Mouse (Mus musculus): Measurements from ENCODE around the gene Slc38a9.

DNA sequence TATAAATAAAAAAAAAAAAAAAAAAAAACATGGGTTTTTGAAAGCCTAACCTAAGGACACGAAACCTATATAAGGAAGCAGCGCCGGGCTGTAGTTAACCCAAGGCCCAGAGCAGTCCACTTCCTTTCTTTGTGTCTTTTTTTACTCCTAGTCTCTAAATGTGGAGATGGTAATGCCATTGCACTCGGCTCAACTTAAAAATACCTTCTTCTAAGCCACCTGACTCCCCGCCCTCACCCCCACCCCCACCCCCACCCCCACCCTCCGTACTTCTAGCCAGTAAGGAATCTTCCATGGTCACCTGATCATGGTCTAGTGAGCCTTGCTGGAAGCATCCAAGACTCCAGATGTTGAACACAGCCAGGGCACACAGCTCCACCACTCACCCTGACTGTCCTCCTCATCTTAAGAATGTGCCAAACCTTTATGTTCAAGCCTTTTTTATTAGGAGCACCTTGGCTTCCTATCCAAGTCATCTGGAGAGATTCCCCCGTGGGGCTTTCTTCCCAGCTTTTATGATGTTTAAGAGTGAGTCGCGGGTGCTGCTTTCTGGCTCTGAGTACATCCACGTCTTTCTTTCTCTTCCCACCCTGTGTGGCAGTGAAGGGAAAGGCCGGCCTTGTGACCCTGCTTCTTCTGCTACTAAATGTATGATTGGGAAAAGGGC, 91.9 kb downstream of the Slc38a9 start:
- TF ChIP-seq POLR2A (IDR thresholded peaks at IDR 0.05; ENCODE audit: control insufficient read depth in 1 of 2, insufficient read depth in 1 of 2, low read depth in 1 of 2, low read length in 2 of 2, poor library complexity in 1 of 2) (no peak), CTCF (IDR thresholded peaks at IDR 0.05 in 2 of 3, conservative IDR thresholded peaks at IDR 0.05 in 1 of 3; ENCODE audit: control insufficient read depth in 1 of 3, insufficient read depth in 1 of 3, low read depth in 2 of 3, low read length in 3 of 3, poor library complexity in 1 of 3, severe bottlenecking in 1 of 3) (no peak), TAL1 (IDR thresholded peaks at IDR 0.05; ENCODE audit: low read length) (no peak), ELF1 (IDR thresholded peaks at IDR 0.05; ENCODE audit: low read depth, low read length) (no peak), SIN3A (IDR thresholded peaks at IDR 0.05; ENCODE audit: low read length) (no peak), EP300 (IDR thresholded peaks at IDR 0.05; ENCODE audit: low read depth in 1 of 2, low read length in 2 of 2) (no peak), ZC3H11A (IDR thresholded peaks at IDR 0.05; ENCODE audit: low read depth, low read length) (no peak), TCF12 (IDR thresholded peaks at IDR 0.05; ENCODE audit: low read depth, low read length) (no peak), POLR2AphosphoS5 (IDR thresholded peaks at IDR 0.05; ENCODE audit: borderline replicate concordance, low read depth, low read length) (no peak), MAX (IDR thresholded peaks at IDR 0.05; ENCODE audit: low read length) (no peak)

All from MEL (cell line).